ENCODE assay signal across 23 mouse cellular contexts in the genomic region with DNA sequence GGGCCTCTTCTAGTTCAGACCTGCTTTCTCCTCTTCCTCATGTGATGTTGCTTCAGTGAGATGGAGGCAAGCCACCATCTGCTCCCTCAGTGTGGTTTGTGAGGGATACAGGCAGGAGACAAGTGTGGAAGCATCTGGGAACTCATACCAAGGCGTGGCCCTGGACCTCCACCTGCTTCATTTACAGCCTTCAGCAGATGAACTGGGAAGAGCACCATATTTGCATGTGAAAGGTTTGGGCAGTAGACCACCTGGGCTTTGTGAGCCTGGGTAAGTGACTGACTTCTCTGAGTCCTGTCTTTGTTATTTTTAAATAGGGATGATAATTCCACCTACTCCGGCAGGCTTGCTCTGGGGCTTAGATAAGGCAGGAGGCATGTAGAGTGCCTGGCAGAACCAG. TPM values are rescaled to one million over a fixed set of nuclear protein-coding genes. Genes with fewer than 3 reads are reported as not detected.
A peak's percentile ranks its signal among the peaks of the same experiment; 100 is the strongest.
DNase-seq lines count a peak whose midpoint lies in the region; ATAC-seq and TF ChIP-seq lines count a peak whose summit lies in the region.
"Had no signal": no experiment of that assay in that cellular context is flagged by ENCODE, and none has a peak within 500 bp of the region (broad histone marks: within the 10 kb centered on the region; RNA-seq: fewer than 3 reads in every experiment).

No protein-coding gene starts in this region.

- no peak overlapping the region for H3K4me2 ChIP-seq in heart, embryonic 11.5 days
- H3K4me2 ChIP-seq: embryonic facial prominence, embryonic 12.5 days; forebrain, embryonic 12.5 days had no signal

- H3K36me3 ChIP-seq in heart, embryonic 11.5 days (ENCODE audit: control insufficient read depth, insufficient read depth, low read length): no peaks in the 10 kb centered on the region
- H3K36me3 ChIP-seq in ES-E14 (ENCODE audit: control insufficient read depth, insufficient read depth, low read length, poor library complexity, severe bottlenecking): no peaks in the 10 kb centered on the region
- H3K36me3 ChIP-seq: embryonic facial prominence, embryonic 10.5 days; embryonic facial prominence, embryonic 12.5 days; forebrain, embryonic 10.5 days; forebrain, embryonic 12.5 days had no signal

- H3K27me3 ChIP-seq in heart, embryonic 11.5 days (ENCODE audit: control insufficient read depth, insufficient read depth, low read length): no peaks in the 10 kb centered on the region; the same call in 1 of the 2 replicates
- H3K27me3 ChIP-seq: CH12.LX; embryonic facial prominence, embryonic 12.5 days; forebrain, embryonic 12.5 days had no signal

- H3K9ac ChIP-seq in heart, embryonic 11.5 days (ENCODE audit: low read depth, low read length): no peak overlapping the region
- no peak overlapping the region for H3K9ac ChIP-seq in ES-E14 (ENCODE audit: insufficient read depth, low read depth, low read length, poor library complexity, severe bottlenecking)
- H3K9ac ChIP-seq: embryonic facial prominence, embryonic 12.5 days; forebrain, embryonic 12.5 days had no signal

- no peaks in the 10 kb centered on the region for H3K9me3 ChIP-seq in heart, embryonic 11.5 days (replicated peaks; ENCODE audit: control insufficient read depth, low read length)
- H3K9me3 ChIP-seq in ES-E14 (ENCODE audit: control insufficient read depth, insufficient read depth, low read depth, low read length): no peaks in the 10 kb centered on the region
- H3K9me3 ChIP-seq: embryonic facial prominence, embryonic 10.5 days; embryonic facial prominence, embryonic 12.5 days; forebrain, embryonic 10.5 days; forebrain, embryonic 12.5 days had no signal

- H3K4me1 ChIP-seq in heart, embryonic 11.5 days (ENCODE audit: control insufficient read depth, insufficient read depth, low read length): no peaks in the 10 kb centered on the region
- peaks cover 11 to 17% of the 10 kb centered on the region in 2 experiments; a peak in 3 of 4 replicates for H3K4me1 ChIP-seq in ES-E14 (ENCODE audit: control insufficient read depth in 2 of 2, insufficient read depth in 2 of 2, low read length in 2 of 2, poor library complexity in 1 of 2)
- H3K4me1 ChIP-seq: embryonic facial prominence, embryonic 10.5 days; embryonic facial prominence, embryonic 12.5 days; forebrain, embryonic 10.5 days; forebrain, embryonic 12.5 days had no signal

- no peak overlapping the region for H3K27ac ChIP-seq in heart, embryonic 11.5 days (ENCODE audit: low read depth, low read length)
- H3K27ac ChIP-seq in ES-E14 (ENCODE audit: insufficient read depth, low read depth, low read length, poor library complexity, severe bottlenecking): no peak overlapping the region
- H3K27ac ChIP-seq: embryonic facial prominence, embryonic 10.5 days; embryonic facial prominence, embryonic 12.5 days; forebrain, embryonic 10.5 days; forebrain, embryonic 12.5 days had no signal

- in situ Hi-C loops in ES-E14 (cut with MboI; ENCODE audit: low sequenced_read_pairs in 2 of 2, unreplicated experiment in 2 of 2): no loop called here

- no peak overlapping the region for H3K4me3 ChIP-seq in heart, embryonic 11.5 days (ENCODE audit: low read depth, low read length)
- H3K4me3 ChIP-seq in ES-E14 (ENCODE audit: insufficient read depth in 1 of 2, low read depth in 1 of 2, low read length in 2 of 2, poor library complexity in 1 of 2, severe bottlenecking in 1 of 2): no peak overlapping the region
- H3K4me3 ChIP-seq: embryonic facial prominence, embryonic 10.5 days; embryonic facial prominence, embryonic 12.5 days; forebrain, embryonic 10.5 days; forebrain, embryonic 12.5 days had no signal

- WGBS in heart, embryonic 11.5 days (ENCODE audit: insufficient replicate concordance): 43% methylated on average over 2 of the region's 2 CpGs

- no peak for ATAC-seq in heart, embryonic 11.5 days (replicated peaks; ENCODE audit: insufficient number of reproducible peaks, low FRiP score, low TSS enrichment)
- ATAC-seq: CD4-positive, CD25-positive, alpha-beta regulatory T cell, adult 4 months; forebrain, embryonic 14.5 days; forebrain, embryonic 16.5 days had no signal

- DNase-seq in heart, adult 11 months: peak; percentile 74
- DNase-seq in ES-E14 (ENCODE audit: low read depth, low spot score): no peak
- DNase-seq in ZHBTc4 (ENCODE audit: low read depth, low spot score): peak; percentile 77
- DNase-seq in kidney, adult 11 months: no peak
- no peak for DNase-seq in spleen, postnatal 10 days (ENCODE audit: low spot score in 2 of 2)
- DNase-seq: adrenal gland, adult 2 months; adrenal gland, postnatal 10 days; adrenal gland, postnatal 25 days; B cell, adult 2 months; cerebellum, adult 11 months; cerebellum, adult 18-20 months; cerebellum, adult 8-10 months; cerebellum, adult 9-11 months had no signal

TF ChIP-seq in ES-E14, 5 proteins besides CTCF, POLR2A, EP300 and RAD21:
- no peak for TF ChIP-seq HCFC1 (IDR thresholded peaks at IDR 0.05; ENCODE audit: borderline replicate concordance, insufficient read depth, low read length)
- TF ChIP-seq CHD2 (IDR thresholded peaks at IDR 0.05; ENCODE audit: low read depth, low read length): 0 out of 2 replicates have a peak, but pooled peaks have one; percentile 8
- TF ChIP-seq ZC3H11A (IDR thresholded peaks at IDR 0.05; ENCODE audit: borderline replicate concordance, low read depth, low read length): no peak
- no peak for TF ChIP-seq ZNF384 (IDR thresholded peaks at IDR 0.05; ENCODE audit: low read depth, low read length)

RNA-seq across cellular contexts. Expression of a gene that starts 10.8 kb away (rescaled TPM):
- polyA plus RNA-seq in heart, embryonic 11.5 days (2014; fragmentation: Nextera tagmentation; extraction: Ambion mirVana): not detected in 2 replicates
- not detected in 2 replicates for total RNA-seq in ES-E14 (2012; rRNA removed)
- total RNA-seq: CH12.LX, MEL had no signal
- polyA plus RNA-seq: CD4-positive, CD25-positive, alpha-beta regulatory T cell, adult 4 months; forebrain, embryonic 10.5 days had no signal

Comparison
In these comparisons a context has a peak if more than half of its experiments do, and no peak if none do; other contexts are left out.
1. DNase-seq: peak in heart, adult 11 months (single experiment) and ZHBTc4 (single experiment); none in ES-E14 (single experiment), kidney, adult 11 months (single experiment) and spleen, postnatal 10 days (0 of 2).